Mouse (Mus musculus): Measurements from ENCODE around the gene Apeh. TPM values are rescaled to one million over a fixed set of nuclear protein-coding genes. Genes with fewer than 3 reads are reported as not detected.

Apeh gene
- polyA plus RNA-seq, 1 experiment from 2014 or later, result 84.4 TPM

DNA sequence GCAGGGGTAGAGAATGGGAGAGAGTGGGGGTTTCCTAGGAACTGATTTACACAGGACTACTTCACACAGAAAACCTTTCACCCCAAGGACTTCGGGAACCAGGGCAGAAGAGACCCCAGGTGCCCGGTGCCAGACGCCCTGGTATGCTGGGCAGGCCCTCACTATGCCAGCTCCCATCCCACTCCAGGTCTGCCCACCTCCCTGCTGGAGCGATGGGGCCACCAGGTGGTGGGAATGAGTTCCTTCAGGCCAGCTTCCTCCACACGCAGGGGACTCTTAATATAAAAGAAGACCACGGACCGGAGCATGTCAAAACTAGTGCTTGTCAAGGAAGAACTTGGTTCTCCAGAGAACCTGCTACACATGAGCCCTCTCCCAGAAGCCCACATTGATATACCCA, 27.2 kb downstream of the Apeh start:
- peaks cover 67% of the 10 kb centered on the region for H3K36me3 ChIP-seq
- no peaks in the 10 kb centered on the region for H3K27me3 ChIP-seq (ENCODE audit: insufficient read depth, poor library complexity, severe bottlenecking)
- no peak overlapping the region for H3K27ac ChIP-seq
- no peak overlapping the region for H3K4me3 ChIP-seq
- DNase-seq (ENCODE audit: low spot score), result no peak
- peaks cover 22% of the 10 kb centered on the region for H3K4me1 ChIP-seq
- no peaks in the 10 kb centered on the region for H3K9me3 ChIP-seq
- WGBS, result 80% methylated on average over 7 of the region's 7 CpGs

DNA sequence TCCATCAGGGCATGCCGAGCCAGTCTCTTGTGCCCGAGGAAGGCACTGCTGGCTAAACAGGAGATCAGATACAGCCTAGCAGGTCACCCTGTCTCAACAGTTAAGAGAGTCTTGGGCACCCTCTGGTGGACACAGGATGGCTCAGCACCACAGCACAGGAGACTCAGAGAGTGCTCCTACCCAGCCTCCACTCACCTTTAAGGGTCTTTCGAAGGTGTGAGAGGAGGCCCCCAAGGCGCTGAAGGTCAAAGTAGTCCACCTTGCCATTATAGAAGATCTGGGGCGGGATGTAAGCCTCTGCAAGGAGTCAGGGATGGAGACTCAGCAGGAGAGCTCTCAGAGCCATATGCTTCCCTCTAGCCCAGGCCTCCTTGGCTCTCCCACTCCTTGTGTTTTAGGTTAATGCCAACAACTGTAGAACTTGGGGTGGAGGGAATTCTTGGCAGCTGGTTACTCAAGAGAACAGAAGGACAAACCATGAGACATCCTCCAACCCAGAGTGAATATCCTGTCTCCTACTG, 28.9 kb downstream of the Apeh start:
- no peak overlapping the region for H3K4me3 ChIP-seq
- peaks cover 12% of the 10 kb centered on the region for H3K4me1 ChIP-seq
- no peak for DNase-seq (ENCODE audit: low spot score)
- no peaks in the 10 kb centered on the region for H3K9me3 ChIP-seq
- WGBS, result 31% methylated on average over 5 of the region's 5 CpGs
- no peak overlapping the region for H3K27ac ChIP-seq
- H3K36me3 ChIP-seq, result peaks cover 69% of the 10 kb centered on the region
- no peaks in the 10 kb centered on the region for H3K27me3 ChIP-seq (ENCODE audit: insufficient read depth, poor library complexity, severe bottlenecking)

DNA sequence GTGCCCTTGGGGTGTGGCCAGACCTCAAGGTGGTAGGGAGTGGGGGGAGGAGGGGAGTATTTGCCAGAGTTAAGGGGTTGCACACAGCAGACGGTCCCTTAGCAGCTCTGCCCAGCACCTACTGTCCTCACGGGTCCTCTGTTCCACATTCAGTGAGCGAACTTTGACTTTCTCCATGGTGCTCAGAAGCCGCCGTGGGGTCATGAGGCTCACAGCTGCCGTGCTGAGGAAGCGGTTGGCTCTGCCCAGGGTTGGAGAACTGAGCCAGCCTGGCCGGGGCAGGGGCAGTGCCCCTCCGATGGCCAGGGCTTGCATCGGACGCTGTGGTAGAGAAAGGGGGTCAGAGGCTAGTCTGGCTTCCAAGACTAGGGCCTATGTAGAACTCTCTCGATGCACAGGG, 31.0 kb downstream of the Apeh start:
- 86% methylated on average over 12 of the region's 12 CpGs for WGBS
- Histone ChIP-seq H3K4me3 (no peak overlapping the region), H3K4me1 (peaks cover 15% of the 10 kb centered on the region), H3K27me3 (ENCODE audit: insufficient read depth, poor library complexity, severe bottlenecking) (no peaks in the 10 kb centered on the region), H3K9me3 (no peaks in the 10 kb centered on the region), H3K27ac (no peak overlapping the region), H3K36me3 (peaks cover 71% of the 10 kb centered on the region)
- no peak for DNase-seq (ENCODE audit: low spot score)

DNA sequence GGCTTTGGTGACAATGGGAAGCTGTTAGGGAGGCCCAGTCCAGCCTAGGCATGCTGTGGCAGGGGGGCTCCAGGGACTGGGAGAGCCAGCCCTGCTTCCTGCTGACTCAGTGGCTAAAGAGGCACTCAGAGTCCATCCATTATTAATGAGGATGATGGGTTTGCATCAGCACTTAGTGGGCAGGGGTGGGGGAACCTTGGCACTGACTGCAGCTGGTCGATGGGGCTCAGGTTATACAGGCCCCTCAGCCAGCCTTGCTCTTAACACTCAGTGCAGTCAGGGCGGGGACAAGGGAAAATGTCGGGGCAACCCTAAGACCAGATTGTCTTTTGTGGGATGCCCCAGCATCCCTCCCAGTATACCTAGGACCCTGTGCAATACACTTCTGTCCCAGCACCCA, 32.3 kb downstream of the Apeh start:
- no peak for DNase-seq (ENCODE audit: low spot score)
- H3K9me3 ChIP-seq, result no peaks in the 10 kb centered on the region
- peaks cover 15% of the 10 kb centered on the region for H3K4me1 ChIP-seq
- peaks cover 78% of the 10 kb centered on the region for H3K36me3 ChIP-seq
- H3K27me3 ChIP-seq (ENCODE audit: insufficient read depth, poor library complexity, severe bottlenecking), result no peaks in the 10 kb centered on the region
- H3K4me3 ChIP-seq, result no peak overlapping the region
- WGBS, result 86% methylated on average over 3 of the region's 3 CpGs
- no peak overlapping the region for H3K27ac ChIP-seq

DNA sequence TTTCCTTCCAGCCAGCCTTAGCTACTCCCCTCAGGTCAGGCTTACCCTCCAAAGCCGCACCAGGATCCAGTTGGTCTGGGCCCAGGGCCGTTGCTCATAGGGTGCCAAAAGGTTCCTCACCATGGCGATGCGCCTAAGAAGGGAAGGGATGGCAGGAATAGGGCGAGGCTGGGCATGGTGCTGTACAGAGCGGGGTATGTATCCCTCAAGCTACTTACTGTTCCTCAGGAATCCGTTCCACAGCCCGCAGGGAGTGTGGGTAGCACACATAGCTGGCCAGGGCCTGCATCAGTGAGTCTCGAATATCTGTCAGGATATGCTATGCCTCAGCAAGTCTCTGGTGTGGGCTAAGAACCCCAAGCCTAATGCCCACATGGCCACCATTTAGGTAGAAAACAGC, 36.1 kb downstream of the Apeh start:
- no peak overlapping the region for H3K27ac ChIP-seq
- peaks cover 90% of the 10 kb centered on the region for H3K36me3 ChIP-seq
- DNase-seq (ENCODE audit: low spot score), result no peak
- H3K4me1 ChIP-seq, result peaks cover 12% of the 10 kb centered on the region
- no peak overlapping the region for H3K4me3 ChIP-seq
- H3K9me3 ChIP-seq, result no peaks in the 10 kb centered on the region
- WGBS, result 91% methylated on average over 9 of the region's 9 CpGs
- no peaks in the 10 kb centered on the region for H3K27me3 ChIP-seq (ENCODE audit: insufficient read depth, poor library complexity, severe bottlenecking)

DNA sequence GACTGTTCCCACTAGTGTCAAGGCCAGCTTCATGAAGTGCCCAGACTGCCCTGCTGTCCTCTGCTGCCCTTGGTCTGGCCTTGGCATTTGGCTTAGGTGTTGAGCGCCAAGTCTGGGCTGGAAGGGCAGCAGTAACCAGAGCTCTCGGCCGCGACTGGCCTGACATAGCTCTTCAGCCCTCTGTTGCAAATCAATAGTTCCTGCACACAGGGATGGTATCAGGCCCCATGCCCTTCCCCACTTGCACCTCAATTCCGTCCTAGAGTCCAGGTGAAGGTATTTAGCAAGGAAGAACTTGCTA, 37.2 kb downstream of the Apeh start:
- no peaks in the 10 kb centered on the region for H3K9me3 ChIP-seq

DNA sequence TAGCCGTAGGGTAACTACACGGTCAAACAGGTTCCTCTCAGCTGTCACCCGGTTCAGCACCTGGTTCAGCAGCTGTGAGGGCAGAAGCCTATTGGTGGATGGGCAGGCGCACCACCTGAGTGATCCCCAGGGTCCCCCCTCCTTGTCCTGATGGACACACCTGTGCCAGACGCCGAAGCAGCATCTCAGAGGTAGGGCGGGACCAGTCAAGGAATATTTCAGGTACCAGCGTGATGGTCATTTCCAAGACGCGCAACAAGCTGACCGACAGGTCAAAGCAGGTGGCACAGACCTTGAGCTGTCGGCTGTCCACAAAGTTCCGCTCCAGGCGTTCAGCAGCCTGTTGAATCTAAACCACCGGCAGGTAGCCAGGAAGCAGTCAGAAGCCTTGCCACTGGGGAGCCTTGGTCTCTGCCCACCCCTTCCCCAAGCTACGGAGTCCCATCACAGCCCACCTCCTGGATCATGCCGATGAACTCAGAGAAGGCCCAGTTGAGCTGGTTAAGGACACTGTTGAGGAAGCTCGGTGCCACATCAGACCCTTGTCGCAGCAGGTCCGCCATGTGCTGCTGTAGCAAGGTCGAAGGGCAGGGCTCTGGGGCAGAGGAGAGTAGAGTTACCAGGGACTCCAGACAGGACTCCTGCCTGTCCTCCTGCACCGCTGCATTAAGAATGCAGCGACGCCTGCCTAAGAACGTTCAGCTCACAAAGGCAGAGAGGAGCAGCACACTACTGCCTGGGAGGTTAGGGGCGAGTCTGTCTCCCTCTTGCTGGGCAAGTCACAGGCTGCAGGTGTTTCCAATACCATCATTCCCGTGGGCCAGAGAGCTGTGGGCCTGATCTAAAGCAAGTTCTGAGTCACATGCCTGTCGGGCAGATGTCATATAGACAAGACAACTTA, 37.8 kb downstream of the Apeh start:
- Histone ChIP-seq H3K9me3 (no peaks in the 10 kb centered on the region), H3K36me3 (peaks cover 80% of the 10 kb centered on the region), H3K27me3 (ENCODE audit: insufficient read depth, poor library complexity, severe bottlenecking) (no peaks in the 10 kb centered on the region), H3K27ac (no peak overlapping the region), H3K4me3 (no peak overlapping the region), H3K4me1 (peaks cover 23% of the 10 kb centered on the region)
- peak; percentile 74 for DNase-seq (ENCODE audit: low spot score)
- 83% methylated on average over 28 of the region's 28 CpGs for WGBS

More for the DNA sequence above, 37.2 kb downstream of the Apeh start:
- H3K27ac ChIP-seq, result no peak overlapping the region
- DNase-seq (ENCODE audit: low spot score), result peak; percentile 70
- peaks cover 79% of the 10 kb centered on the region for H3K36me3 ChIP-seq
- peaks cover 22% of the 10 kb centered on the region for H3K4me1 ChIP-seq
- no peaks in the 10 kb centered on the region for H3K27me3 ChIP-seq (ENCODE audit: insufficient read depth, poor library complexity, severe bottlenecking)
- H3K4me3 ChIP-seq, result no peak overlapping the region
- WGBS, result 90% methylated on average over 5 of the region's 5 CpGs

DNA sequence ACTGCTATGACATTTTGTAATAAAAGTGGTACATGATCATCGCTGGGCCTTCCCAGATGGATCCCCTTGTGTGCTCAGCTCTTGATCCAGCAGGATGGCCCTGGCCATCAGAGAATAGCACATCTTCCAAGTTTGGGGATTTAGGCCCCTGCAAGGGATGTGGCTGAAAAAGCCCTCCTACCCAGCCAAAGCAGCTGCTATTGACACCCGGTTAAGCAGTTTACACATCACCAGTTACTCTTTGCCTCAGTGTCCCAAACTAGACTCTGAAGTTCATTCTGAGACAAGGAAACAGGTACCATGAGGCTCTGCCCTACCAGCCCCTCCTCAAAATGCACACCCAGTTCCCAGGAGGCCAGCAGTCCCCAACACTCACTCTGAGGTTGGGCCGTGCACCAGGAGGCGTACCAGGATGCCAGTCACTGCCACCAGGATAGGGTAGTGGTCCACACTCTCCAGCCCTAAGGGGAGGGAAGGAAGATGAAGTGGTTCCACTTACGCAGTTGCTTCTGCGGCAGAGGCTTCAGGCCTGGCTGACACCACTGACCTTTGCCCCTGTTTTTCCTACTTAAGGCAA, 38.7 kb downstream of the Apeh start:
- Histone ChIP-seq H3K27me3 (ENCODE audit: insufficient read depth, poor library complexity, severe bottlenecking) (no peaks in the 10 kb centered on the region), H3K4me3 (no peak overlapping the region), H3K9me3 (no peaks in the 10 kb centered on the region), H3K27ac (no peak overlapping the region), H3K4me1 (peaks cover 19% of the 10 kb centered on the region), H3K36me3 (peaks cover 83% of the 10 kb centered on the region)
- 89% methylated on average over 6 of the region's 6 CpGs for WGBS
- DNase-seq (ENCODE audit: low spot score), result peak; percentile 55

DNA sequence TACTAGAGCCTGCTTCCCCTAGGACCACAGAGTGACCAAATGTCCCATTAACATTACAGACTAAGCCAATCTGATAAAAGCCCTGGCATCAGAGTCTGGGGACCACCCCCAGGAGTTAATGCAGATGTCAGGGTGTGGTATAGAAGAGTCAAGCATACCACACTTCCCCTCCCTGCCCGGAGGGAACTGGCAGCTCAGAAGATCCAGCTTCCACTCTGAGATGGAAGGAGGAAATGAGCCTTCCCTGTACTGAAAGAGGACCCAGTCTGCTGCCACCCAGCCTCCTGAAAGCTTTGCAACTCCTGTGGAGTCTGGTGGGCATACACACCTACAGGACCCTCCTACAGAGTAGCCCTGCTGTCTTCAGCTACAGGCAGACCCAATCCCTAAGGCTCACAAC, 39.3 kb downstream of the Apeh start:
- H3K27ac ChIP-seq, result no peak overlapping the region
- no peaks in the 10 kb centered on the region for H3K27me3 ChIP-seq (ENCODE audit: insufficient read depth, poor library complexity, severe bottlenecking)
- no peaks in the 10 kb centered on the region for H3K9me3 ChIP-seq
- WGBS, result 63% methylated on average over 1 of the region's 1 CpGs
- DNase-seq (ENCODE audit: low spot score), result peak; percentile 68
- peaks cover 84% of the 10 kb centered on the region for H3K36me3 ChIP-seq
- peaks cover 14% of the 10 kb centered on the region for H3K4me1 ChIP-seq
- no peak overlapping the region for H3K4me3 ChIP-seq

DNA sequence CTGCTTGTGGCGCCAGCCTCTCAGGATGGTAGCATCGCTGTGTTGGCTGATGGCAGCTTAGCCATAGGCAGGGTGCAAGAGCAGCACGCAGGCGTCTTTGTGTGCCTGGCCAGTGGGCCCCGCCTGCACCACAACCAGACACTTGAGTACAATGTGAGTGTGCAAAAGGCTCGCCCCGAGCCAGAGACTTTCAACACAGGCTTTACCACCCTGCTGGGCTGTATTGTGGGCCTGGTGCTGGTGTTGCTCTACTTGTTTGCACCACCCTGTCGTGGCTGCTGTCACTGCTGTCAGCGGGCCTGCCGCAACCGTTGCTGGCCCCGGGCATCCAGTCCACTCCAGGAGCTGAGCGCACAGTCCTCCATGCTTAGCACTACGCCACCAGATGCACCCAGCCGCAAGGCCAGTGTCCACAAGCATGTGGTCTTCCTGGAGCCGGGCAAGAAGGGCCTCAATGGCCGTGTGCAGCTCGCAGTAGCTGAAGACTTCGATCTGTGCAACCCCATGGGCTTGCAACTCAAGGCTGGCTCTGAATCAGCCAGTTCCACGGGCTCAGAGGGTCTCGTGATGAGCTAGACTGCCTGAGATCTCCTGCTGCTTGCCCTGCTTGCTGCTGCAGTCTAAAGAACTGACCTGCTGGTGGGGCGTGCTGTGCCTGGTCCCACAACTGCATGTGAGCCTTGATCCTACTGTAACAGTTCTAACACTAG, 39.9 kb downstream of the Apeh start:
- Histone ChIP-seq H3K4me1 (peaks cover 19% of the 10 kb centered on the region), H3K9me3 (no peaks in the 10 kb centered on the region), H3K27me3 (ENCODE audit: insufficient read depth, poor library complexity, severe bottlenecking) (no peaks in the 10 kb centered on the region), H3K36me3 (peaks cover 78% of the 10 kb centered on the region), H3K4me3 (no peak overlapping the region), H3K27ac (no peak overlapping the region)
- 84% methylated on average over 22 of the region's 22 CpGs for WGBS
- DNase-seq (ENCODE audit: low spot score), result peak; percentile 75

DNA sequence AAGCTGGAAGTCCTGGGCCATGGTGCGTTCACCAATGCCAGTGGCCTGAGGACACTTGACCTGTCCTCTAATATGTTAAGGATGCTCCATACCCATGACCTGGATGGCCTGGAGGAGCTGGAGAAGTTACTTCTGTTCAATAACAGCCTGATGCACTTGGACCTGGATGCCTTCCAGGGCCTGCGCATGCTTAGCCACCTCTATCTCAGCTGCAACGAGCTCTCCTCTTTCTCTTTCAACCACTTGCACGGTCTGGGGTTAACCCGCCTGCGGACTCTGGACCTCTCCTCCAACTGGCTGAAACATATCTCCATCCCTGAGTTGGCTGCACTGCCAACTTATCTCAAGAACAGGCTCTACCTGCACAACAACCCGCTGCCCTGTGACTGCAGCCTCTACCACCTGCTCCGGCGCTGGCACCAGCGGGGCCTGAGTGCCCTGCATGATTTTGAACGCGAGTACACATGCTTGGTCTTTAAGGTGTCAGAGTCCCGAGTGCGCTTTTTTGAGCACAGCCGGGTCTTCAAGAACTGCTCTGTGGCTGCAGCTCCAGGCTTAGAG, 40.7 kb downstream of the Apeh start:
- H3K27ac ChIP-seq, result peak overlapping the region; percentile 57
- no peak overlapping the region for H3K4me3 ChIP-seq

DNA sequence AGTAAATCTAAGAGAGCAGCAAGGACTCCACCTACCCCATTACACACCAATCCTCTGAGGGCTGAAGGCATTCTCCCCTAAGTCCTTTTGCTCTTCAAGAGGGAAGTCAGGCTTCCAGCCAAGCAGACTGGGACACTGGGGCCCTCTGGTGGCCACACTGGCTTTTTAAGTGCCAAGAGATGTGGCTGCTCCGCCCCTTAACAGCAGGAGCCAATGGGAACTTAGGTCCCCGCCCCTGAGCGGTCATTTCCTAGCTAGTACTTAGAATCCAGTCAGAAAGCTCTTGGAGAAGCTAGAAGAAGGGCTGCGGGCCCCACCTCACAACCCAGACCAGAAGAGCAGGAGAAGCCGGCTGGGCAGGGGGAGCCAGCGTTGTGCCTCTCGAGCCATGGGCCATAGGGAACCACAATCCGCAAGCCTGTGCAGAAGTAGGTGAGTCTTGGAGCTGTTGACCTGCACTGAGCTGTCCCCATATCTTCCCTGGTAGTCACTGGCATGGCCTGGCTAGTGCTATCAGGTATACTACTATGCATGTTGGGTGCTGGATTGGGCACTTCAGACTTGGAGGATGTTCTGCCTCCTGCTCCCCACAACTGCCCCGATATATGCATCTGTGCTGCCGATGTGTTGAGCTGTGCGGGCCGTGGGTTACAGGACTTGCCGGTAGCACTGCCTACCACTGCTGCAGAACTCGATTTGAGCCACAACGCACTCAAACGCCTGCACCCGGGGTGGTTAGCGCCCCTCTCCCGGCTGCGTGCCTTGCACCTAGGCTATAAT, 41.3 kb downstream of the Apeh start, which contains the start of gene Amigo3:
Amigo3 (plus strand) TSS at position 275 of the 780 bp plus-strand sequence.
- Histone ChIP-seq H3K36me3 (peaks cover 64% of the 10 kb centered on the region), H3K4me3 (peak within 1 kb of the TSS; percentile 42), H3K27me3 (ENCODE audit: insufficient read depth, poor library complexity, severe bottlenecking) (no peaks in the 10 kb centered on the region), H3K9me3 (no peaks in the 10 kb centered on the region), H3K27ac (peak within 1 kb of the TSS; percentile 57), H3K4me1 (peaks cover 26% of the 10 kb centered on the region)
- DNase-seq (ENCODE audit: low spot score), result peak; percentile 97
- 54% methylated on average over 20 of the region's 20 CpGs for WGBS

More for the DNA sequence above, 40.7 kb downstream of the Apeh start:
- Histone ChIP-seq H3K4me1 (peaks cover 20% of the 10 kb centered on the region), H3K27me3 (ENCODE audit: insufficient read depth, poor library complexity, severe bottlenecking) (no peaks in the 10 kb centered on the region), H3K36me3 (peaks cover 71% of the 10 kb centered on the region), H3K9me3 (no peaks in the 10 kb centered on the region)
- DNase-seq (ENCODE audit: low spot score), result peak; percentile 74
- 91% methylated on average over 15 of the region's 15 CpGs for WGBS

Measured in heart, embryonic 10.5 days (tissue).